Mouse (Mus musculus) heart, postnatal 14 days (tissue): ENCODE results near the gene Xpnpep3. TPM values are rescaled to one million over a fixed set of nuclear protein-coding genes. Genes with fewer than 3 reads are reported as not detected.

Source experiments
- DNase-seq, 2 experiments: peaks; one replicate each; pipeline ENCODE4 v3.0.0; 2021 to 2022
- intact Hi-C: fragments of 180-260 bp; cut with DNase I; formaldehyde crosslinking; loops from one replicate; pipeline ENCODE4 v1.15.1; 2025
- long read RNA-seq, 2 experiments: library from polyadenylated mRNA; stranded (forward); transcript quantifications; one replicate each; pipeline ENCODE4 v2.0.0; 2021
- total RNA-seq, 2 experiments: library from RNA; stranded (reverse); gene quantifications; 2 replicates each; pipeline ENCODE4 v1.2.3; 2021

The Xpnpep3 gene
- 10 to 100 TPM; 12.5 to 13.4 TPM for total RNA-seq
- long read RNA-seq, experiment 1, full-length matches to known transcripts, result 3 of 10 reads
- long read RNA-seq, experiment 1, partial matches to known transcripts, result 0 of 10 reads
- long read RNA-seq, experiment 1, other reads (novel, unspliced or antisense), result 7 of 10 reads
- long read RNA-seq, experiment 2, full-length matches to known transcripts, result 6 of 12 reads
- long read RNA-seq, experiment 2, partial matches to known transcripts, result 2 of 12 reads
- long read RNA-seq, experiment 2, other reads (novel, unspliced or antisense), result 4 of 12 reads

- intact Hi-C loops, result loop anchor here (2.0 kb wide), 1 partner anchor 39 kb away; the partner anchor contains the start of gene Slc25a17
- DNase-seq, result peak; percentile 98 to 100
Measured at GRCm38 (mm10) chr15:81399638-81400315, at the start of gene Xpnpep3, which contains the start of gene St13. Xpnpep3 (plus strand) TSS chr15:81400138. St13 (minus strand) TSS chr15:81400077.

DNA sequence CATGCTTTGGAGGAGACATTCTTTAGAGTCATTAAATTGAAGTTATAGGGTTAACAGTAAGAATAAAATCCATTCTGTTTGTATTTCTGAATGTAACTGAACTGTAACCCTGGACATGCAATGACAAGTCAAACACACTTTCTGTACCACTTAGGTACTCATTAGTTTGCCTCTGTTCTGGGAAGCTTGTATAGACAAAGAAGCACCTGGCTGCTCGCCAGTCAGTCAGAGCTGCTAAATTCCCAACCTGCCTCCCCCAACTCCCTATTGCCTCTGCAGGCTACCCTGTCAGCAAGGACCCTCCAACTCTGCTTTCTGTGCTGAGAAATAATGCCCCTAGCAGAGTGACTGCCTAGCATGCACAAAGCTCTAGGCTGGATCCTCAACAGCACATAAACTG, 49.5 kb upstream of the Xpnpep3 start:
- no peak for DNase-seq
- intact Hi-C loops, result loop anchor here (5.0 kb wide), 1 partner anchor 113 kb away; the partner anchor contains the start of gene Mchr1

GRCm38 (mm10) chr15:81352638-81353037, 47.3 kb upstream of the Xpnpep3 start:
- intact Hi-C loops, result loop anchor here (5.0 kb wide), 1 partner anchor 115 kb away; the partner anchor contains the start of gene Mchr1
- DNase-seq, result no peak

- intact Hi-C loops, result no loop called here
- peak; percentile 21 to 48 for DNase-seq
Measured at GRCm38 (mm10) chr15:81355146-81355761, 44.7 kb upstream of the Xpnpep3 start.

DNA sequence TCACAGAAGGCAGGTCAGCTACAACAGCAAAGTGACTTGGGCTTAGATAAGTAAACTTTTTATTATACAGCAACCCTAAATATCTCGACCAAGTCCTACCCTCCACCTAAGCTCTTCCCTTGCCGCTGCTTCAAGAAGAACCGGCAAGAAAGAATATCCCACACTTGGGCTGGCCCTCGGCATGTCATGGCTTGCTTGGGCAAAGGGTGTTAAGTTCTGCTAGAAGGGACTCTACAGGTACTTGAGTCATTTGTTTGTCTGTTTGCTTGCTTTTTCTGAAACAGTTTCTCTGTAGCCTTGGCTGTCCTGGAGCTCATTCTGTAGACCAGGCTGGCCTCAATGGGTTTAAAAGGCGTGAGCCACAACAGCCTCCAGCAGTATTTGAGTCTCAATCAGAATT, 43.0 kb upstream of the Xpnpep3 start:
- no peak for DNase-seq

DNA sequence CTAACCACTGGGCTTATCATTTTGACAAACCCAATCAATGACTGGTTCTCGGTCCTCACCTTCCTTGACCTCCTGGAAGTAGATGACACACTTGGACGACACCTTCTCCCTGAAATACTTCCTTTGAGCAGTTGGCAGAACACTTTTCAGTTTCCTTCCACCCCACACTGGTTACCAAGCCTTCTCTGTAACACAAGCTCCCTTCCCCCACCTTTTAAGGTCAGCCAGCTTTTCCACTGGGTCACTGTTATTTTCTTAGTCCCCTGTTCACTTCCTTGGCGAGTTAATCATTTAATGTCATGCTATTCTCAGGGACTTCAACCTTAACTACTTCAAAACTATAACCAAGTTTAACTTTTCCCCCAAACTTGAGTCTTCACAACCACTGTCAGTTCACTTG, 41.0 kb upstream of the Xpnpep3 start:
- no peak for DNase-seq
- intact Hi-C loops, result no loop called here

More for the DNA sequence above, 43.0 kb upstream of the Xpnpep3 start:
- intact Hi-C loops, result no loop called here

- intact Hi-C loops, result no loop called here
- DNase-seq, result no peak
Measured at GRCm38 (mm10) chr15:81359421-81359820, 40.5 kb upstream of the Xpnpep3 start.

- peak; percentile 92 to 96 for DNase-seq
- intact Hi-C loops, result loop anchor here (2.0 kb wide), 1 partner anchor 38 kb away; no protein-coding TSS in a partner anchor
Measured at GRCm38 (mm10) chr15:81360345-81361021, 39.5 kb upstream of the Xpnpep3 start, which contains the start of gene Slc25a17. Slc25a17 (minus strand) TSS chr15:81360812.

DNA sequence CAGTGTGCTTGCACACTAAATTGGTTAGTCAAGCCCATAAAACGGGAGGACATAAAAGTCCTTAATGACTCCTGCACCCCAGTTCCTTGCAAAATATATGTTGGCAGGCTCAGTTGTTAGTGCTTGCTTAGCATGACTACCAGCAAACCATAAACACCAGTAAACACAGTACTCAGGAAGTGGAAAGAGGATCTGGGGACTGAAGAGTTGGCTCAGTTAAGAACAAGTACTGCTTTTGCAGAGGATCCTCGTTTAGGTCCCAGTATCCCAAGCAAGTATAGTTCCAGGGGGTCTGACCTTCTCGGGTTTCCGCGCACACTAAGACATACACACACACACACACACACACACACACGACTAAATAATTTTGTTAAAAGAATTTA, 38.9 kb upstream of the Xpnpep3 start:
- intact Hi-C loops, result loop anchor here (2.0 kb wide), 1 partner anchor 38 kb away; no protein-coding TSS in a partner anchor

GRCm38 (mm10) chr15:81361417-81362015, 38.4 kb upstream of the Xpnpep3 start:
- no peak for DNase-seq
- intact Hi-C loops, result loop anchor here (2.0 kb wide), 1 partner anchor 37 kb away; no protein-coding TSS in a partner anchor

More for the DNA sequence above, 38.9 kb upstream of the Xpnpep3 start:
- DNase-seq, result no peak

- no peak for DNase-seq
- intact Hi-C loops, result no loop called here
Measured at GRCm38 (mm10) chr15:81362501-81362900, 37.4 kb upstream of the Xpnpep3 start.

- intact Hi-C loops, result no loop called here
Measured at GRCm38 (mm10) chr15:81364271-81364670, 35.7 kb upstream of the Xpnpep3 start.

DNA sequence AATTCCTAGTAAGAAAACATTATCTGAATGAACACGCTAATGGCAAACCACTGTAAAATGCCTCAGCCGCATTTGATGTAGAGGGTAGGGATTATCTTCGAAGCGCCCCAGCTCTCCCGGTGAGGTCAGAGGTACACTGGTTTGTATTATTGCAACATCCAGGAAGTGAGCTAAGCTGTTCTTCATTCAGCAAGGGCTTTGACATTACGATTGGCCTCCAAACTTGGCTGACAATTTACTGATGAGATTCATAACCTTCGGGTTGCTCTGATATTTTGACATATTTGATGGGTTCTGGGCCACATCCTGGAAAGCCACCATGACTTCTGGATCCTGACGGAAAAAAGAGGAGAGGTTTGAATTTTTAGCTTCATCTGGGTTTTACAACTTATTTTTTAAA, 34.7 kb upstream of the Xpnpep3 start:
- intact Hi-C loops, result no loop called here
- no peak for DNase-seq

More at GRCm38 (mm10) chr15:81364271-81364670, 35.7 kb upstream of the Xpnpep3 start:
- DNase-seq, result no peak

DNA sequence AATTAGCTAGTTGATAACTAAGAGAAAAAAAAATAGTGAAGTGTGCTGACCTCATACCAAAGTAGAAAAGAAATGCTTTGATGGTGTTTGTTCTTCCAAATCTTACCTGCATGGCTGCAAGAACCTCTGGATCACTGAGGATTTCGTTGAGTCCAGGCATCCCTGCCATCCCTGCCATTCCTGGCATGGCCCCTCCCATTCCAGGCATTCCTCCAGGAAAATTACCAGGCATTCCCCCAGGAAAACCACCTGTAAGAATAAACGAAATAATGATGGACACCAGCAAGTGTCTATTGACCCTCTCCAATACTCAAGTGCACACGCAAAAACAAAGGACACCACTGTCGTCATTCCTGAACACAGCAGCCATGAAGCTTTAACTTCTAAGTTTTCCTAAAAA, 33.7 kb upstream of the Xpnpep3 start:
- DNase-seq, result no peak
- intact Hi-C loops, result no loop called here

GRCm38 (mm10) chr15:81368601-81369000, 31.3 kb upstream of the Xpnpep3 start:
- intact Hi-C loops, result no loop called here
- no peak for DNase-seq

DNA sequence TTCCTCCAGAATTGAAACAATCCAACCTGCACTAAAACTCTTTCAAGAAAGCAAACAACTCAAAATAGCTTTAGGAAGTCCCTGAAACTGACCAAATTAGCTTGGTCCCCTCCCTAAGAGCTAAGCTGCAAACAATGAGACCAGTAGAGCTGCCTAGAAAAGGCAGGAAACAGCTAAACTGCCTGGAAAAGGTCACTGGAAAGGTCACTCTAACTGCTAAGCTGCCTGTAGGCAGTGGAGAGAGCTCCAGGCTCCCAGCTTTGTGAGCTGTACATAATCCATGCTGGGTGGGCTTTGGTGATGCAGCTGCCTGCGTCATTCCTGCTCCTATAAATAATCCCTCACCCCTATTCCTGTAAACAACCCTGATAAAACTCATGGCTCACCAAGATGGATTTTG, 29.6 kb upstream of the Xpnpep3 start:
- intact Hi-C loops, result no loop called here
- no peak for DNase-seq

GRCm38 (mm10) chr15:81374621-81375020, 25.3 kb upstream of the Xpnpep3 start:
- no peak for DNase-seq
- intact Hi-C loops, result no loop called here

- intact Hi-C loops, result no loop called here
- no peak for DNase-seq
Measured at GRCm38 (mm10) chr15:81378845-81379244, 21.1 kb upstream of the Xpnpep3 start.

- intact Hi-C loops, result no loop called here
- DNase-seq, result no peak
Measured at GRCm38 (mm10) chr15:81386327-81386726, 13.6 kb upstream of the Xpnpep3 start.

DNA sequence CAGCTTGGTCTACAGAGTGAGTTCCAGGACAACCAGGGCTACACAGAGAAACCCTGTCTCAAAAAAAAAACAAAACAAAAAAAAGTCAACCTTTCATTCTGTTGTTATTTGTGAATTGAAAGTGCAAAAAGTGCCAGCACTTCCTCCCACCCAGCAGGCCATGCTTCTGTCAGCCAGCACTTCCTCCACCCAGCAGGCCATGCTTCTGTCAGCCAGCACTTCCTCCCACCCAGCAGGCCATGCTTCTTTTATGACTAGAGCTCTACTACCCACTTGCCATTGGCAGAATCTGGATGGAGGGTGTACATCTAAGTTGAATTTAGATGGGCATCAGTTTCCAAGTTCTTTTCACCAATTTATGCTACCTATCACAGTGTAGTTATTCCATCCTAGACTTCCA, 6.9 kb upstream of the Xpnpep3 start:
- intact Hi-C loops, result no loop called here
- DNase-seq, result peak in 1 of 2 experiments; percentile 8
